Mouse (Mus musculus) brown adipose tissue, adult 24 weeks (tissue): ENCODE results near the gene Abhd2. TPM values are rescaled to one million over a fixed set of nuclear protein-coding genes. Genes with fewer than 3 reads are reported as not detected.
A peak's percentile ranks its signal among the peaks of the same experiment; 100 is the strongest.

Source experiments
- H3K27ac ChIP-seq: fragments of 200-500 bp; replicated peaks from 2 replicates; pipeline ENCODE4 v1.5.1; 2012; ENCODE audit warnings: low read depth, mild to moderate bottlenecking, low read length
- H3K4me1 ChIP-seq: fragments of 200-500 bp; 2 replicates; pipeline ENCODE4 v1.6.1; 2012; ENCODE audit warnings: low read length, mixed read lengths; ENCODE audit not compliant: control insufficient read depth, insufficient read depth, insufficient read length
- H3K4me3 ChIP-seq: fragments of 200-500 bp; 2 replicates; pipeline ENCODE4 v1.5.1; 2012; ENCODE audit warnings: low read depth, mild to moderate bottlenecking, low read length, moderate library complexity; ENCODE audit not compliant: insufficient read depth
- polyA plus RNA-seq: library from polyadenylated mRNA; stranded (reverse); fragments of >200 nt; gene quantifications from 2 replicates; pipeline ENCODE4 v1.2.4, GENCODE M21; 2012; ENCODE audit not compliant: missing spikeins, insufficient read depth, insufficient read length

Abhd2 gene
- polyA plus RNA-seq, result 6.3 and 7.2 TPM in 2 replicates

GRCm38 (mm10) chr7:79272789-79273718 lies at the start of gene Abhd2:
Abhd2 (plus strand) TSS chr7:79273199.
- peak within 1 kb of the TSS; percentile 95 for H3K4me3 ChIP-seq
- H3K27ac ChIP-seq, result peak within 1 kb of the TSS; percentile 44; the same call in 1 of the 2 replicates
- peaks cover 18% of the 10 kb centered on the region; the same call in 1 of the 2 replicates for H3K4me1 ChIP-seq

GRCm38 (mm10) chr7:79225477-79225876 lies 47.5 kb upstream of the Abhd2 start:
- no peak overlapping the region for H3K27ac ChIP-seq

GRCm38 (mm10) chr7:79226172-79226571 lies 46.8 kb upstream of the Abhd2 start:
- no peaks in the 10 kb centered on the region for H3K4me1 ChIP-seq
- H3K27ac ChIP-seq, result no peak overlapping the region

More at GRCm38 (mm10) chr7:79225477-79225876, 47.5 kb upstream of the Abhd2 start:
- Histone ChIP-seq H3K4me1 (no peaks in the 10 kb centered on the region), H3K4me3 (no peak overlapping the region)

GRCm38 (mm10) chr7:79226834-79227486 lies 46.0 kb upstream of the Abhd2 start:
- H3K4me3 ChIP-seq, result no peak overlapping the region
- no peak overlapping the region for H3K27ac ChIP-seq
- no peaks in the 10 kb centered on the region for H3K4me1 ChIP-seq

More at GRCm38 (mm10) chr7:79226172-79226571, 46.8 kb upstream of the Abhd2 start:
- H3K4me3 ChIP-seq, result no peak overlapping the region

- Histone ChIP-seq H3K4me1 (no peaks in the 10 kb centered on the region), H3K27ac (no peak overlapping the region), H3K4me3 (no peak overlapping the region)
Observed at GRCm38 (mm10) chr7:79228471-79228870, 44.5 kb upstream of the Abhd2 start.

DNA sequence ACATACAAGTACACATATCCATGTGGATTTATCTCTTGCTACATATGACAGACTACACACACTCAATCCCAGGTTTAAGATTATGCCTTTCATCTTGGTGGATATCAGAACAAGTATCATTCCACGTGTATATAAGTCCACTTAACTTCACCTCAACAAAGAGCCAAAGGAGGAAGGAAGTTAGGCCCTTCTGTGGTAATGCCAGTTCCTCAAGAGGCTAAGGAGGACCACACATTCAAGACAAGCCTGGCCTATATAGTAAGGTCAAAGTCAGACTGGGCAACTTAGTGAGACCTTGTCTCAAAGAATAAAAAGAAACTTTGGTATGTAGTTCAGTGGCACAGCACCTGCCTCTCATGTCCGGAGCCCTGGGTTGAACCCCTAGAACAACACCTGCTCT lies 41.4 kb upstream of the Abhd2 start:
- no peak overlapping the region for H3K27ac ChIP-seq
- no peaks in the 10 kb centered on the region for H3K4me1 ChIP-seq
- H3K4me3 ChIP-seq, result no peak overlapping the region

DNA sequence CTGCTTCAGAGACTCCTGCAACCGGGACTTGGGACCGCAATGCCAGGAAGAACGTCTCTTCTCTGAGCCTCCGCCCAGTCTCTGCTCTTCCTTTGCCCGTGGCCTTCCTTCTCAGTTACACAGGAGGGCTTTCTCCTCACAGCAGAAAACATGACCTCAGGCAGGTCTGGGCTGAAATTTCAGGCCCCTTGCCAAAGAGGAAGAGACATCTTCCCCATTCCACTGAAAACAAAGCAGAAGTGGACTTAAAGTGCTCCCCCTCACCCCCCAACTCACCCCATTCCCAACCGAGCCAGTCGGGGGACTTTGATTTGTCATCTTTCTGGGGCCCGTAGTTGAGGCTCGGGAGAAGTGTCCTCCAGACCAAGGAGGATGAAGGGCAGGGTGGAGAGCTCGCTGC lies 41.0 kb upstream of the Abhd2 start:
- no peak overlapping the region for H3K27ac ChIP-seq
- H3K4me3 ChIP-seq, result no peak overlapping the region
- no peaks in the 10 kb centered on the region for H3K4me1 ChIP-seq

GRCm38 (mm10) chr7:79238741-79239140 lies 34.3 kb upstream of the Abhd2 start:
- Histone ChIP-seq H3K4me1 (no peaks in the 10 kb centered on the region; the same call in 1 of the 2 replicates), H3K27ac (no peak overlapping the region), H3K4me3 (no peak overlapping the region)

DNA sequence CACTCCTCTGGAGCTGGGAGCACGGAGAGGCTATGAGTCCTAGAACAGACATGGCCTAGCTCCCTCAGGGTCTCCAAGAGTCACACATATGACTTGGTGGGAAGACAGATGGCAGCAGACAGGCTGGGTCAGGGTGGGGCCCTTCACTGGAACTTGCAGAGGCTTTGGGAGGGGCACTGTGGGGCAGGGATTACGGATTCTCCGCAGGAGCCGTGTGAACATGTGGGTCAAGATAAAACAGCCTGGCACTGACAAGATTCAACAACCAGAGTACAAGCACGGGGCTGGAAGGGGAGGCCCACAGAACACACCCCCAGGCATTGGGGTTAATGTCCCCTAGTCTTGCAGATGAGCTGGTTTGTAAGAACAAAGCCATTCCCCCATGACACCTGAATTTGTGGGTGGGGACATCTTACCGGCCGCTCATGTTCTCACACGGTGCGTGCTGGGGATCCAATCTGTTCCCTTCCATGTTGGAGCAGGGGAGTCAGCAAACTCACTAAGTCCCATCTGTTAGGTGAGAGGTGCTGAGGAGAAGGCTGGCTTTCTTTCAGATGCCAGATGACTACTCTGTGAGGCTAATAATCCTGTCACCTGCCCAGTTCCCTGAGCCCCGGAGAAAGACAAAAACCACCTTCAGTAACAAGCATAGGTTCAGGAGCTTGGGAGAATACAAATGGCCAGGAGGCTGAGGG lies 30.9 kb upstream of the Abhd2 start:
- no peak overlapping the region for H3K4me3 ChIP-seq
- no peak overlapping the region for H3K27ac ChIP-seq
- H3K4me1 ChIP-seq, result no peaks in the 10 kb centered on the region; the same call in 1 of the 2 replicates

- Histone ChIP-seq H3K4me1 (peaks cover 9% of the 10 kb centered on the region), H3K27ac (no peak overlapping the region; the same call in 1 of the 2 replicates), H3K4me3 (no peak overlapping the region)
Observed at GRCm38 (mm10) chr7:79243236-79243635, 29.8 kb upstream of the Abhd2 start.

DNA sequence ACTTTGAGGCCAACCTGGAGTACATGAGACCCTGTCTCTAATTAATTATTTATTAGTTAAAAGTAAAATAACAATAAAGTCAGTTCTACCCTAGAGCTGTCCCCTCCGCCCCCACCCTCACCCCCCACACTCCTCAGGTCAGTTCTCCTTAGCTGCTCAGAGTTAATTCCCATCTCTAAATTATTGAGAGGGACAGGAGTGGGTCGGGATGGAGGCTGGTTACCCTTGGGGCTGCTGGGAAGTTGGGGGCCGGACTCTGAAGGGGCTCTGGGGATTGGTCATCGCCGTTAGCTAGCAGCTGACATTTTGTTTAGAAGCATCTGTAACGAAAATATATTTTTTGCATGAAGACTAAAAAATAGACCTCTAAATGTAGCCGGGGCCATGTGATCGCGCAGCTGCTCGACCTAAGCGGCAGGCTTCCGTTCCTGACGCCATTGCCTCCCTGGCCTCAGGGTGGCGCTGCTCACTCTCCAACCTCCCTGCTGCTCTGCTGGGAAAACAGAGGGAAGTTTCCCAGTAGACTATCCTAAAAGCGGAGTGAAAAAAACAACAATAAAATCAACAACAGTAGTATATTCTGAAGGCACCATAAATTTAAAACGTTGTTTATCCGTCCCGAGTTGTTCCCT lies 26.8 kb upstream of the Abhd2 start:
- Histone ChIP-seq H3K4me3 (no peak overlapping the region), H3K4me1 (peaks cover 9% of the 10 kb centered on the region; the same call in 1 of the 2 replicates), H3K27ac (no peak overlapping the region)

DNA sequence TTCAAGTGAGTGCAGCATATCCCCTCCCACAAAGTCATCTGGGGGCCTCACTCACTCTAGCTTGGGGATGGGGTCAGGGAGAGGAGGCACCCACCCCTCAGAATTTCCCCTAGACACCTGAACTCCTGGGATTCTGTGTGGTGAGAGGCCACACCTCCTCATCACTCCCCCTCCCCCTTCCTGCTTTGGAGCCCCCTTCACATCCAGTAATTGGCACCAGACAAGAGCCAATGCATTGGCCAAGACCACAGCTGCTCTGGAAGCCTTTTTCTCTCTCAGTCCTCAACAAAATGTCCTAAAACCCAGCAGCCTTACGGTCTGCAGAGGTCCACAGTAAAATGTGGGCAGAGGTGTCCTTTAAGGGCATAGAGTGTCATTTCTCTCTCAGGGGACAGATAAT lies 25.6 kb upstream of the Abhd2 start:
- H3K4me3 ChIP-seq, result no peak overlapping the region
- no peak overlapping the region for H3K27ac ChIP-seq
- peaks cover 9% of the 10 kb centered on the region; the same call in 1 of the 2 replicates for H3K4me1 ChIP-seq

DNA sequence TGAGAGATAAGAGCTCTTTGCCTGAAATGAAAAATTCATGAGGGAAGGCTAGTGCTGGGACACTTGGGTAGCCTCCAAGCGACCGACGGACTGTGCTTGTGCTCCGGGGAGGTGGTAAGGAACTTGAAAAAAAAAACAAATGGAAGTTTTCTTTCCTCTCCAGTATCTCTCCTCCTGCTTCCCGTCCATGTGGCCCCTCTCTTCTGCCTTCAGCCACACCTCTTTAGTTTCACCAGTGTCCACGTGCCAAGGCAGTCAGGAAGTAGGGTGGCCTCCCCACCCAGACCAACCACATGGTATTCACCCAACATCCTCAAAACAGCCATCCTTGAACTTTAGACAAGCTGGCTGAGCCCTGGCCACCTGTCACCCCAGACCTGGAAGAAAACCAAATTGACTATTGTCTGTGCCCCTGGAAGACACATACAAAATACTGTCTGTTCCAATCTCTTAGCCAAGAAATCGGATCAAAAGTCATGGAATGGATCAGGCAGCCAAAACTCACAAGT lies 25.1 kb upstream of the Abhd2 start:
- H3K4me3 ChIP-seq, result no peak overlapping the region
- H3K4me1 ChIP-seq, result peaks cover 9% of the 10 kb centered on the region; the same call in 1 of the 2 replicates
- no peak overlapping the region for H3K27ac ChIP-seq

DNA sequence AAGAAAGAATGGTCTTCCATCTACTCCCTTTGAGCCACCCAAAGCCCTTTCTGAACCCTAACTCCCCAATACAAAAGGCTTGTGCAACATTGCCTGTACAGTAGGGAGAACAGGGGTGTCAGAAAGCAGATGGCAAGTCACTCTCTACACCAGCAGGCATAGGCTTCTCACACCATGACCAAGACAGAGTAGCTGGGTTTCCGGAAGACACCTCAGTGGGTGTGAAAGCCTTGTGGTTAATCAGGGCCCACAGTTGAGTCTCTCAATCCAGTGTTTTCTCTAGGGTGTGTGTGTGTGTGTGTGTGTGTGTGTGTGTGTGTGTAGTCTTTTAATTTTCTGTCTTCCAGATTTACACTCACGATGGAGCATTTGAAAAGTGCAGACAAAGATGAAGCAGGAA lies 23.4 kb upstream of the Abhd2 start:
- Histone ChIP-seq H3K4me3 (no peak overlapping the region), H3K27ac (no peak overlapping the region), H3K4me1 (peaks cover 9% of the 10 kb centered on the region; the same call in 1 of the 2 replicates)
